Mouse (Mus musculus): ENCODE data around the gene Ing5. TPM values are rescaled to one million over a fixed set of nuclear protein-coding genes. Genes with fewer than 3 reads are reported as not detected.

Gene Ing5
- total and polyA plus RNA-seq, 3 experiments, result 13.7 to 18.7 (median 16.2) TPM

DNA sequence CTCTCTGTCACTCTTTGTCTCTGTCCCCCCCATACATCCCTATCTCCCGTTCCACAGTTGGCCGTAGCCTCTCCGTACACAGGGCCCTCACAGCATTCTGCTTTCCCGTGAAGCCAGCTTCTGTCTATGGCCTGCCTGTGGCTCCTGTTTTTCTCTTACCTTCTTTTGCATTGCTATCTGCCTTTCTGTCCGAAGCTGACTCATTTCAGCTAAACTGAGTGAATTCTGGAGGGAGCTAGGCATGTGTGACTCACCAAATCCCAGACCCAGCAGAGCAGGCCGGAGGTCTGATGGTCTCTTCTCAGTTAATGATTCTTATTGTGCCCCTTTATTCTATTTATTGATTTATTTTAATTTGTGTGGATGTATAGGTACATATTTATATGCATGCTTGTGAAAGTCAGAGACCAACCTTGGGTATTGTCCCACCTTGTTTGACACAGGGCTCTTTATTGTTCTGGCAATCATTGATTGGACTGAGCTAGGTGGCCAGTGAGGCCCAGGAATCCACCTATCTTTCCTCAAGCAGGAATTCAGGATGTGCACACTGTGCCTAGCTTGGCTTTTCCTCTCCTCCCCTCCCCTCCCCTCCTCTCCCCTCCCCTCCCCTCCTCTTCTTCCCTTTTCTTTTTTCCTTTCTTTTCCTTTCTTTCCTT, 32.2 kb downstream of the Ing5 start:
- H3K9ac ChIP-seq (ENCODE audit: insufficient read depth, low read depth), result no peak overlapping the region; the same call in 1 of the 2 replicates
- H3K79me2 ChIP-seq (replicated peaks; ENCODE audit: control insufficient read depth, extremely low read depth, insufficient read depth, poor library complexity, severe bottlenecking), result no peaks in the 10 kb centered on the region
- in situ Hi-C loops (cut with MboI; ENCODE audit: low pct_ligation_motif_present, low pct_unique_long_range_greater_than_20kb, low sequenced_read_pairs), result no loop called here
- no peak for DNase-seq (ENCODE audit: extremely low read depth)
- H3K9me3 ChIP-seq (replicated peaks; ENCODE audit: low read length), result no peaks in the 10 kb centered on the region
- H3K27me3 ChIP-seq (replicated peaks), result no peaks in the 10 kb centered on the region
- H3K27ac ChIP-seq (ENCODE audit: insufficient read depth, low read depth), result no peak overlapping the region
- H3K36me3 ChIP-seq (replicated peaks in 1 of 2; ENCODE audit: control insufficient read depth in 1 of 2, insufficient read depth in 1 of 2, low read length in 1 of 2), result peaks cover 16 to 39% of the 10 kb centered on the region in 2 experiments
- H3K4me1 ChIP-seq (ENCODE audit: control insufficient read depth in 1 of 2, insufficient read depth in 2 of 2), result peaks cover 0 to 6% of the 10 kb centered on the region in 2 experiments; a peak in 2 of 4 replicates
- H3K4me3 ChIP-seq (replicated peaks in 1 of 3; ENCODE audit: low read depth in 2 of 3, low read length in 2 of 3, poor library complexity in 1 of 3), result no peak overlapping the region
- dilution Hi-C loops (cut with MboI; ENCODE audit: extremely low pct_ligation_motif_present, extremely low pct_unique_long_range_greater_than_20kb, low sequenced_read_pairs), result no loop called here
- TF ChIP-seq NELFE (IDR thresholded peaks at IDR 0.05; ENCODE audit: low read depth, low read length), result no peak
- peak; percentile 31; the same call in 1 of the 2 replicates for TF ChIP-seq BHLHE40 (IDR thresholded peaks at IDR 0.05; ENCODE audit: low read depth, low read length)
- TF ChIP-seq RCOR1 (conservative IDR thresholded peaks at IDR 0.05; ENCODE audit: low read depth, low read length), result peak; percentile 64; the same call in 1 of the 2 replicates
- TF ChIP-seq MAZ (IDR thresholded peaks at IDR 0.05; ENCODE audit: low read depth, low read length), result no peak
- TF ChIP-seq ZC3H11A (IDR thresholded peaks at IDR 0.05; ENCODE audit: low read depth, low read length), result no peak
- TF ChIP-seq ZMIZ1 (IDR thresholded peaks at IDR 0.05; ENCODE audit: low read depth, low read length), result no peak
- peak; percentile 95 for TF ChIP-seq IRF4 (IDR thresholded peaks at IDR 0.05; ENCODE audit: low read depth, low read length)
- peak; percentile 88 for TF ChIP-seq JUN (IDR thresholded peaks at IDR 0.05; ENCODE audit: insufficient read depth, low read depth, low read length)
- TF ChIP-seq JUND (conservative IDR thresholded peaks at IDR 0.05; ENCODE audit: low read depth, low read length), result peak; percentile 90
- TF ChIP-seq EP300 (IDR thresholded peaks at IDR 0.05; ENCODE audit: low read length), result peak; percentile 87
- TF ChIP-seq CHD1 (IDR thresholded peaks at IDR 0.05; ENCODE audit: low read depth, low read length), result no peak
- H3K4me2 ChIP-seq (ENCODE audit: insufficient read depth, low read depth, poor library complexity, severe bottlenecking), result peak overlapping the region; percentile 7; the same call in 1 of the 2 replicates

DNA sequence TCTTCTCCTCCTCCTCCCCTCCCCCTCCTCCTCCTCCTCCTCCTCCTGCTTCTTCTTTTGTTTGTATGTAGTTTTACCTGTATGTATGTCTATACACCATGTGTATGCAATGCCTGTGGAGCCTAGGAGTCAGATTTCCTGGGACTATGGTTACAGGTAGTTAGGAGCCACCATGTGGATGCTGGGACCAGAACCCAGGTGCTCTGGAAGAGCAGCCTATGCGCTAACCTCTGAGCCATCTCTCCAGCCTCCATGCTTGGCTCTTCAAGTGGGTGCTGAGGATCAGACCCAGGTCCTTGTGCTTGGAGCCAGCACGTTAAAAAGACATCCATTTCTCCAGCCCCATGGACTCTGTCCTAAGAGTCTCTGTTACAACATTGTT, 32.8 kb downstream of the Ing5 start:
- dilution Hi-C loops (cut with MboI; ENCODE audit: extremely low pct_ligation_motif_present, extremely low pct_unique_long_range_greater_than_20kb, low sequenced_read_pairs) (no loop called here), in situ Hi-C loops (cut with MboI; ENCODE audit: low pct_ligation_motif_present, low pct_unique_long_range_greater_than_20kb, low sequenced_read_pairs) (no loop called here)
- Histone ChIP-seq H3K4me3 (replicated peaks in 1 of 3; ENCODE audit: low read depth in 2 of 3, low read length in 2 of 3, poor library complexity in 1 of 3) (no peak overlapping the region), H3K36me3 (replicated peaks in 1 of 2; ENCODE audit: control insufficient read depth in 1 of 2, insufficient read depth in 1 of 2, low read length in 1 of 2) (peaks cover 16 to 39% of the 10 kb centered on the region in 2 experiments), H3K27ac (ENCODE audit: insufficient read depth, low read depth) (no peak overlapping the region), H3K4me1 (ENCODE audit: control insufficient read depth in 1 of 2, insufficient read depth in 2 of 2) (peaks cover 0 to 6% of the 10 kb centered on the region in 2 experiments; a peak in 2 of 4 replicates), H3K27me3 (replicated peaks) (no peaks in the 10 kb centered on the region), H3K9ac (ENCODE audit: insufficient read depth, low read depth) (no peak overlapping the region), H3K9me3 (replicated peaks; ENCODE audit: low read length) (no peaks in the 10 kb centered on the region), H3K79me2 (replicated peaks; ENCODE audit: control insufficient read depth, extremely low read depth, insufficient read depth, poor library complexity, severe bottlenecking) (no peaks in the 10 kb centered on the region), H3K4me2 (ENCODE audit: insufficient read depth, low read depth, poor library complexity, severe bottlenecking) (no peak overlapping the region)
- no peak for TF ChIP-seq POLR2AphosphoS2 (IDR thresholded peaks at IDR 0.05; ENCODE audit: low read depth, low read length)
- no peak for TF ChIP-seq MAFK (IDR thresholded peaks at IDR 0.05; ENCODE audit: insufficient replicate concordance, low read length)
- no peak for TF ChIP-seq NELFE (IDR thresholded peaks at IDR 0.05; ENCODE audit: low read depth, low read length)
- TF ChIP-seq JUN (IDR thresholded peaks at IDR 0.05; ENCODE audit: insufficient read depth, low read depth, low read length), result no peak
- no peak for TF ChIP-seq ZKSCAN1 (IDR thresholded peaks at IDR 0.05; ENCODE audit: borderline replicate concordance, low read depth, low read length)
- TF ChIP-seq CTCF (conservative IDR thresholded peaks at IDR 0.05 in 1 of 2, IDR thresholded peaks at IDR 0.05 in 1 of 2; ENCODE audit: low read depth in 2 of 2, low read length in 2 of 2), result no peak
- TF ChIP-seq HCFC1 (IDR thresholded peaks at IDR 0.05; ENCODE audit: low read depth, low read length), result no peak
- TF ChIP-seq GABPA (IDR thresholded peaks at IDR 0.05; ENCODE audit: insufficient replicate concordance, low read depth, low read length), result no peak
- TF ChIP-seq ZNF384 (IDR thresholded peaks at IDR 0.05; ENCODE audit: low read depth, low read length), result no peak
- TF ChIP-seq TBP (conservative IDR thresholded peaks at IDR 0.05; ENCODE audit: low read depth, low read length), result no peak
- no peak for TF ChIP-seq SMC3 (IDR thresholded peaks at IDR 0.05; ENCODE audit: low read depth, low read length)
- no peak for TF ChIP-seq UBTF (IDR thresholded peaks at IDR 0.05; ENCODE audit: low read depth, low read length)
- no peak for DNase-seq (ENCODE audit: extremely low read depth)

All from CH12.LX (cell line).